Mouse (Mus musculus): Measurements from ENCODE around the gene Zcchc24.

The Zcchc24 gene

GRCm38 (mm10) chr14:25747996-25748756 is 20.7 kb downstream of the Zcchc24 start:
- DNase-seq (ENCODE audit: low read depth, low spot score): no peak

- no peak for DNase-seq (ENCODE audit: low read depth, low spot score)
These were observed 21.6 kb downstream of the Zcchc24 start for GRCm38 (mm10) chr14:25746971-25747945.

GRCm38 (mm10) chr14:25746371-25746770 is 22.5 kb downstream of the Zcchc24 start:
- no peak for DNase-seq (ENCODE audit: low read depth, low spot score)

GRCm38 (mm10) chr14:25745365-25746184 is 23.3 kb downstream of the Zcchc24 start:
- no peak for DNase-seq (ENCODE audit: low read depth, low spot score)

- no peak for DNase-seq (ENCODE audit: low read depth, low spot score)
These were observed 25.9 kb downstream of the Zcchc24 start for GRCm38 (mm10) chr14:25742943-25743342.

GRCm38 (mm10) chr14:25741840-25742367 is 26.9 kb downstream of the Zcchc24 start:
- no peak for DNase-seq (ENCODE audit: low read depth, low spot score)

GRCm38 (mm10) chr14:25741211-25741610 is 27.6 kb downstream of the Zcchc24 start:
- DNase-seq (ENCODE audit: low read depth, low spot score): no peak

GRCm38 (mm10) chr14:25739957-25740565 is 28.8 kb downstream of the Zcchc24 start:
- DNase-seq (ENCODE audit: low read depth, low spot score): no peak

GRCm38 (mm10) chr14:25738591-25739001 is 30.2 kb downstream of the Zcchc24 start:
- no peak for DNase-seq (ENCODE audit: low read depth, low spot score)

GRCm38 (mm10) chr14:25736589-25736988 is 32.2 kb downstream of the Zcchc24 start:
- no peak for DNase-seq (ENCODE audit: low read depth, low spot score)

- DNase-seq (ENCODE audit: low read depth, low spot score): no peak
These were observed 32.7 kb downstream of the Zcchc24 start for GRCm38 (mm10) chr14:25736140-25736539.

GRCm38 (mm10) chr14:25734736-25735716 is 33.8 kb downstream of the Zcchc24 start:
- DNase-seq (ENCODE audit: low read depth, low spot score): no peak

- no peak for DNase-seq (ENCODE audit: low read depth, low spot score)
These were observed 41.7 kb downstream of the Zcchc24 start for GRCm38 (mm10) chr14:25727149-25727510.

GRCm38 (mm10) chr14:25726226-25727148 is 42.4 kb downstream of the Zcchc24 start:
- DNase-seq (ENCODE audit: low read depth, low spot score): no peak

GRCm38 (mm10) chr14:25725690-25726089 is 43.1 kb downstream of the Zcchc24 start:
- no peak for DNase-seq (ENCODE audit: low read depth, low spot score)

- DNase-seq (ENCODE audit: low read depth, low spot score): no peak
These were observed 43.8 kb downstream of the Zcchc24 start for GRCm38 (mm10) chr14:25725032-25725497.

- no peak for DNase-seq (ENCODE audit: low read depth, low spot score)
These were observed 47.7 kb downstream of the Zcchc24 start for GRCm38 (mm10) chr14:25720962-25721707.

GRCm38 (mm10) chr14:25719371-25719770 is 49.5 kb downstream of the Zcchc24 start:
- DNase-seq (ENCODE audit: low read depth, low spot score): no peak

Data from brain, embryonic 18.5 days (tissue).